Mouse (Mus musculus): ENCODE results near the gene Tgif1.

GRCm38 (mm10) chr17:70885868-70886267 lies 32.5 kb upstream of the Tgif1 start:
- TF ChIP-seq CTCF (IDR thresholded peaks at IDR 0.05; ENCODE audit: borderline replicate concordance, extremely low read depth, insufficient read depth, insufficient read length) (no peak), POLR2A (IDR thresholded peaks at IDR 0.05; ENCODE audit: borderline replicate concordance, extremely low read depth, insufficient read depth, insufficient read length, poor library complexity, severe bottlenecking) (no peak)

Measured in brain, embryonic 14.5 days (tissue).